Mouse (Mus musculus): ENCODE measurements around the gene Rxfp2. TPM values are rescaled to one million over a fixed set of nuclear protein-coding genes. Genes with fewer than 3 reads are reported as not detected.

Gene Rxfp2
- polyA plus RNA-seq, 1 experiment from 2014 or later = 0.34 TPM

DNA sequence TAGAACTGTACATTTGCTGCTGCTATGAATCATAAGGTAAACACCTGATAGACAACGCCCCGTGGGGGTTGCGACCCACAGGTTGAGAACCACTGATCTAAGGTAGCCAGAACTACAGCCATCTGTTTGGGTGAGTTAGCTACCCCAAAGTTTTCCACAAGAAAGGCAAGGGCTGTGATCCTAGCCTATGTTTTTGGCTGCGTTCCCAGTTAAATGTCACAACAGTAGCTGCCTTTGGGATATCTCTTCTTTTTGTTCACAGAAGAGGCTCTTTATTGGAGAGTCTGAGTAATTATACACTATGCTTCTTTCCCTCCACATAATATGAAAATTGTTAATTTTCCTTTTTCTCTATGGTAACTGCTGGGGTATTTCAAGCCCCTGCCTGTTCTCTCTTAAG lies 96.3 kb downstream of the Rxfp2 start:
- H3K4me2 ChIP-seq (ENCODE audit: low read length) = no peak overlapping the region
- WGBS = 80% methylated on average over 4 of the region's 4 CpGs
- H3K36me3 ChIP-seq (ENCODE audit: control insufficient read depth, insufficient read depth) = no peaks in the 10 kb centered on the region
- no peak for ATAC-seq
- H3K4me1 ChIP-seq (replicated peaks; ENCODE audit: control insufficient read depth, insufficient read depth, low read length) = peaks cover 22% of the 10 kb centered on the region
- H3K9ac ChIP-seq (replicated peaks; ENCODE audit: low read depth, low read length) = no peak overlapping the region
- no peak overlapping the region for H3K4me3 ChIP-seq (replicated peaks; ENCODE audit: low read length)
- H3K27me3 ChIP-seq (replicated peaks; ENCODE audit: control insufficient read depth, insufficient read depth, low read length) = no peaks in the 10 kb centered on the region
- H3K9me3 ChIP-seq (ENCODE audit: control insufficient read depth, low read length) = peaks cover 3% of the 10 kb centered on the region; the same call in 1 of the 2 replicates
- H3K27ac ChIP-seq (ENCODE audit: low read length) = peak overlapping the region; percentile 64; the same call in 1 of the 2 replicates

DNA sequence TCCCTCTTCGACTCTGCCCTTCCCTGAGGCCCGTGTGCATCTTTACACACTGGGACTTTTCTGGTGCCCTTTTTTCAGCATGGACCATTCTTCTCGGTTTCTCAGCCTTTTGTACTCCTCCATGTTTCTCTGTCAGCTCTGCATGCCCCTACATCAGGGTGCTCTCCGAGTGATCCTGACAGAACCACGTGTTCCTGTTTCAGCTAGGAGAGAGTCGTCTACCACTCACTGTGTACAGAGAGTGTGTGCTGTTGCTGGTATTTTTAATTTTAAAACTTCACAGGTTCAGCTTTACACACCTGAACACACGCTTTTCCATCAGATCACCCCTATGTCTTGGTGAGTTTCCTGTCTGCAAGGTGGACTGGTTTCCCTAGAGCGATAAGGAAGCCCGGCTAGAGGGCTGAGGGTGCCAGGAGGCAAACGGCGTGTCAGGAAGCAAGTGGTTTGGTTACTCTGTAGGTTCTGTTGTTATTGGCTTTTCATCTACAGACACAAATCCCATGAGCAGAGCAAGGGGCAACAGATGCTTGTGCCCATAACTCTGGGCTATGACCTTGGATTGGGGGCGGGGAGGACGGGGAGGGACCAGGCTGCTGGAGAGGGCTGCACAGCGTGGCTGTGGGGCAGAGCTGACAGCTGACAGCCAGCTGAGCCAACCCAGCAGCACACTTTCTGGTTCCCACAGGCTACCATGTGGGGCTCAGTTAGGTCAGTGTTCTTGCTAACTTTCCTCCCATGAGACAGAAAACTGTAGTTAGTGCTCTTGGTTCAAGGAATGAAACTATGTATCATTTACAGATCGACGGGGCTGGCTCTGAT lies 97.0 kb downstream of the Rxfp2 start:
- Histone ChIP-seq H3K9ac (replicated peaks; ENCODE audit: low read depth, low read length) (no peak overlapping the region), H3K4me2 (ENCODE audit: low read length) (peak overlapping the region; percentile 19; the same call in 1 of the 2 replicates), H3K4me3 (replicated peaks; ENCODE audit: low read length) (no peak overlapping the region), H3K9me3 (ENCODE audit: control insufficient read depth, low read length) (peaks cover 3% of the 10 kb centered on the region; the same call in 1 of the 2 replicates), H3K36me3 (ENCODE audit: control insufficient read depth, insufficient read depth) (no peaks in the 10 kb centered on the region), H3K4me1 (replicated peaks; ENCODE audit: control insufficient read depth, insufficient read depth, low read length) (peaks cover 22% of the 10 kb centered on the region), H3K27ac (ENCODE audit: low read length) (peak overlapping the region; percentile 64), H3K27me3 (replicated peaks; ENCODE audit: control insufficient read depth, insufficient read depth, low read length) (no peaks in the 10 kb centered on the region)
- WGBS = 60% methylated on average over 16 of the region's 16 CpGs
- ATAC-seq = no peak

DNA sequence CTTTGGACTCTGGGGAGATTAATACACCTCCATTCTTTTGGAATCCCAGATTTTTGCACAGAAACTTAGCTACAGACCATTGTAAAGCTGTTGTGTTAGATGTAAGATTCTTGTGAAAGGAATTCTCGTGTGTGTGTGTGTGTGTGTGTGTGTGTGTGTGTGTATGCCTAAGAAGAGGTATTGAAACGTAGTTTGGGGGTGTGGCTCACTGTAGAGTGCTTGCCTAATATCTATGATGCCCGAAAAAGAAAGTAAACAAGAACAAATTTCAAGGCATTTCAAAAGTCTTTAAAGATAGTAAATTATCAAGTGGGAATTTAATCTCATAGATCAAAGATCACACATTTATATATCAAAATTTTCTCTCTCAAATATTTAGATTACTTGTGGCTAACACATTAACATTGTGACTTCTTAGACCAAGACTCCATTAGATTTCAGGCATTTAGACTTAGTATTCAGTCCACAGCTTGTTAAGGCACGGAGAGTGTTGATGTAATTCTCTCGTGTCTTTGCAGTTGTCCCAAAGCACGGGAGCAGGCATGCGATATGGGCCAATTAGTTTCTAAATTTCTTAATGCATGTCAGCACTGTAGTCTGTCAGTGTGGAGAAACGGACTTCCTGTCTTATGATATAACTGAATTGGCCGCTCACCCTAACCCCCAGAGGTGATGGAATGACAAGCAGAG lies 97.9 kb downstream of the Rxfp2 start:
- no peak for ATAC-seq
- H3K4me3 ChIP-seq (replicated peaks; ENCODE audit: low read length) = no peak overlapping the region
- H3K9ac ChIP-seq (replicated peaks; ENCODE audit: low read depth, low read length) = no peak overlapping the region
- peaks cover 22% of the 10 kb centered on the region for H3K4me1 ChIP-seq (replicated peaks; ENCODE audit: control insufficient read depth, insufficient read depth, low read length)
- H3K27ac ChIP-seq (ENCODE audit: low read length) = no peak overlapping the region
- no peak overlapping the region for H3K4me2 ChIP-seq (ENCODE audit: low read length)
- no peaks in the 10 kb centered on the region for H3K27me3 ChIP-seq (replicated peaks; ENCODE audit: control insufficient read depth, insufficient read depth, low read length)
- no peaks in the 10 kb centered on the region for H3K36me3 ChIP-seq (ENCODE audit: control insufficient read depth, insufficient read depth)
- peaks cover 3% of the 10 kb centered on the region; the same call in 1 of the 2 replicates for H3K9me3 ChIP-seq (ENCODE audit: control insufficient read depth, low read length)
- WGBS = 61% methylated on average over 9 of the region's 9 CpGs

DNA sequence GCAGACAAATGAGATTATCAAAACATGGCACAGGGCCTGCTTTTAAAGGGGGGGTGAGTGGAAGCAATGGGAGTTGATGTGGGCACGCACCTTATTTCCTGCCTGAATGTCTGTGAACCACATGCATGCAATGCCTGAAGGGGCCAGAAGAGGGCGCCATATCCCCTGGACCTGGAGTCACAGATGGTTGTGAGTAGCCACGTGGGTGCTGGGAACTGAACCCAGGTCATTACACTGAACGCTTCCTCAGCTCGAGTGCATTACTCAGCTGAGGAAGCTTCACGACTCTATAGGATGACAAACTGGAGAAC lies 98.4 kb downstream of the Rxfp2 start:
- no peaks in the 10 kb centered on the region for H3K36me3 ChIP-seq (ENCODE audit: control insufficient read depth, insufficient read depth)
- H3K4me3 ChIP-seq (replicated peaks; ENCODE audit: low read length) = no peak overlapping the region
- no peak overlapping the region for H3K4me2 ChIP-seq (ENCODE audit: low read length)
- no peak overlapping the region for H3K9ac ChIP-seq (replicated peaks; ENCODE audit: low read depth, low read length)
- H3K27me3 ChIP-seq (replicated peaks; ENCODE audit: control insufficient read depth, insufficient read depth, low read length) = no peaks in the 10 kb centered on the region
- peaks cover 3% of the 10 kb centered on the region; the same call in 1 of the 2 replicates for H3K9me3 ChIP-seq (ENCODE audit: control insufficient read depth, low read length)
- no peak overlapping the region for H3K27ac ChIP-seq (ENCODE audit: low read length)
- no peak for ATAC-seq
- H3K4me1 ChIP-seq (replicated peaks; ENCODE audit: control insufficient read depth, insufficient read depth, low read length) = peaks cover 22% of the 10 kb centered on the region
- WGBS = 81% methylated on average over 6 of the region's 6 CpGs

DNA sequence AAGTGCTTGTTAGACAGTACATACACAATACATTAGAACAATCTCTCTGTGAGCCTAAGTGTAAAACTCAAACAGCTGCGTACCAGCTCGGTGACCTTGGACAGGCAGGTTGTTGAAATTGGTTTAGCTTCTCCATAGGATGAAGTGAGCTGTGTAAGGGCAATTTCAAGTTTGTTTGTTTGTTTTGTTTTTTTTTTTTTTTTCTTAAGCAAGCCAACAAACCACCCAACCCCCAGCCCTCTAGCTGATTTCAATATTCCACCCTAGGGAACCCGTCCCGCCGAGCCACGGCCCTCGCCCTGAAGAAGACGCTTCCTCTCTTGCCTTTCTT lies 99.6 kb downstream of the Rxfp2 start:
- Histone ChIP-seq H3K4me2 (ENCODE audit: low read length) (peak overlapping the region; percentile 75), H3K4me3 (replicated peaks; ENCODE audit: low read length) (peak overlapping the region; percentile 71), H3K9ac (replicated peaks; ENCODE audit: low read depth, low read length) (no peak overlapping the region), H3K9me3 (ENCODE audit: control insufficient read depth, low read length) (peaks cover 3% of the 10 kb centered on the region; the same call in 1 of the 2 replicates), H3K4me1 (replicated peaks; ENCODE audit: control insufficient read depth, insufficient read depth, low read length) (peaks cover 22% of the 10 kb centered on the region), H3K27me3 (replicated peaks; ENCODE audit: control insufficient read depth, insufficient read depth, low read length) (no peaks in the 10 kb centered on the region), H3K27ac (ENCODE audit: low read length) (no peak overlapping the region), H3K36me3 (ENCODE audit: control insufficient read depth, insufficient read depth) (no peaks in the 10 kb centered on the region)
- ATAC-seq = no peak
- WGBS = 20% methylated on average over 8 of the region's 8 CpGs

DNA sequence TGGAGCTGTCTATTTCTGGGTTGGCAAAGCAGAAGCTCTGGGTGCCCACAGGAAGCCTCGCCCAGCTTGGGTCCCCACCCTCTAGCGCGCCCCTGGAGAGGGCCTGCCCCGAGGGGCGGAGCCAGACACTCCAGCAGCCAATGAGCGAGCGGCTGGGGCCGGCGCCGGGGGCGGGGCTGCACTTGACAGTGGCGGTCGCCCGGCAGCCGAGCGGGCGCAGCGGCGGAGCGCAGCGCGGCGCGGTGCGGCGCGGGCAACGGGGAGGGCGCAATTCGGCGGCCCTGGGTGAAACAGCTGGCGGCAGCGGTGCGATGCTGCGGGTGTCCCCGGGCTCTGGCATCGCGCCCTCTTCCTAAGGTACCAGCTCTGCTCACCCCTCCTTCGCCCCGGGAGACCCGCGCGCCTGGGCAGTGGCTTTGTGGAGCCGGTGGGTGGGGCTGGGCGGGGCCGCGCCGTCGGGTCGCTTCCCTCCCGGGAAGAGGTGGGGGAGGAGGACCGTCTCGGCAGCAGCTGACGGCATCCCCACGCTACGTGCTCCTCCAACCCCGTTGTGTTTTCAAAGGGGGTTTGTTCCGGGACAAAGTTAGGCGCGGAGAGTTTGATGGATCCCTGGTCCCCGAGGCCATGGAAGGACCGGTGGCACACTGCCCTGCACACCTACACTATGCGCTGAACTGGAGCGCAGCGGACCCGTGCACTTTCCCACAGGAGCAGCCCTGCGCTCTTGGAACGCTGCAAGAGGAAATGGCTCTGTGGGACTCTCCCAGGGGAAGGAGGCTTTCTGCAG lies 100.2 kb downstream of the Rxfp2 start, which contains the start of gene Fry:
Gene Fry, plus strand, starts transcription at position 191 of the 787 bp plus-strand sequence.
- H3K4me2 ChIP-seq (ENCODE audit: low read length) = peak within 1 kb of the TSS; percentile 75
- H3K27me3 ChIP-seq (replicated peaks; ENCODE audit: control insufficient read depth, insufficient read depth, low read length) = no peaks in the 10 kb centered on the region
- under 1% methylated on average over 59 of the region's 68 CpGs for WGBS
- peak within 1 kb of the TSS; percentile 65 for H3K9ac ChIP-seq (replicated peaks; ENCODE audit: low read depth, low read length)
- peak within 1 kb of the TSS; percentile 71 for H3K4me3 ChIP-seq (replicated peaks; ENCODE audit: low read length)
- H3K36me3 ChIP-seq (ENCODE audit: control insufficient read depth, insufficient read depth) = no peaks in the 10 kb centered on the region
- H3K4me1 ChIP-seq (replicated peaks; ENCODE audit: control insufficient read depth, insufficient read depth, low read length) = peaks cover 22% of the 10 kb centered on the region
- H3K27ac ChIP-seq (ENCODE audit: low read length) = 0 out of 2 replicates have a peak within 1 kb of the TSS, but pooled peaks have one; percentile 51
- peak; percentile 99 for ATAC-seq
- peaks cover 3% of the 10 kb centered on the region; the same call in 1 of the 2 replicates for H3K9me3 ChIP-seq (ENCODE audit: control insufficient read depth, low read length)

DNA sequence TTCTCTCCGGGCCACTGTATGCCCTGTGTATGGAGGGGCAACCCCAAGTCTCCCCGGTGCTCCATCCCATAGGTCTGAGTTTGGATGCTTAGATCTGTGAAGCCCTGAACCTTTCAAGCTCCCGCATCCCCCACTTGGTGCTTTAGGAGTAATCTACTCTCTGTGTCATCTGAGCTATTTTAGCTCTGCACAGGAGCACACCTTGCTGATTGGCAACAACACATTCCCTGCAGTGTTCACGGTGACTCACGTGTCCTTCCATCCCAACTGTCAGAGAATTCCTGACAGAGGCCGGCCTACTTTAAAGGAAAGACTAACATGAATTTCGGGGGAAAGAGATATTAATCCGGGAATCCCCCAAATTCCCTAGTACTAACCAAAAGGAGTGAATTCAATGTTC lies 102.2 kb downstream of the Rxfp2 start:
- Histone ChIP-seq H3K27me3 (replicated peaks; ENCODE audit: control insufficient read depth, insufficient read depth, low read length) (no peaks in the 10 kb centered on the region), H3K9ac (replicated peaks; ENCODE audit: low read depth, low read length) (no peak overlapping the region), H3K4me3 (replicated peaks; ENCODE audit: low read length) (no peak overlapping the region), H3K4me2 (ENCODE audit: low read length) (no peak overlapping the region), H3K4me1 (replicated peaks; ENCODE audit: control insufficient read depth, insufficient read depth, low read length) (peaks cover 10% of the 10 kb centered on the region), H3K9me3 (ENCODE audit: control insufficient read depth, low read length) (peaks cover 3% of the 10 kb centered on the region; the same call in 1 of the 2 replicates), H3K36me3 (ENCODE audit: control insufficient read depth, insufficient read depth) (no peaks in the 10 kb centered on the region), H3K27ac (ENCODE audit: low read length) (no peak overlapping the region)
- no peak for ATAC-seq
- WGBS = 91% methylated on average over 8 of the region's 8 CpGs

DNA sequence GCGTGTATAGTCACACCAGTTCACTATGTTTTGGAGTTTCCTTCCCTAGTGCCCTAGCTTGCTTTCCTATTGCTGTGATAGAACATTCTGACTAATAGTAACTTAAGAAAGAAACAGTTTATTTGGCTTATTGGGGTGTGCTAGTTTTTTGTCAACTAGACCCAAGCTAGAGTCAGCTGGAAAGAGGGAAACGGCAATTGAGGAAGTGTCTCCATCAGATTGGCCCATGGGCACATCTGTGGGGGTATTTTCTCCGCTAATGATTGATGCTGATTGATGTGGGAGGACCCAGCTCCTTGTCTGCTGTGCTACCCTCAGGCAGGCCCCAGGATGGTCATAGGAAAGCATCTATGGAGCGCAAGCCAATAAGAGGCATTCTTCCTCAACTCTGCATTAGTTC lies 103.6 kb downstream of the Rxfp2 start:
- Histone ChIP-seq H3K27me3 (replicated peaks; ENCODE audit: control insufficient read depth, insufficient read depth, low read length) (no peaks in the 10 kb centered on the region), H3K4me2 (ENCODE audit: low read length) (no peak overlapping the region), H3K9ac (replicated peaks; ENCODE audit: low read depth, low read length) (no peak overlapping the region), H3K9me3 (ENCODE audit: control insufficient read depth, low read length) (peaks cover under 1% of the 10 kb centered on the region; the same call in 1 of the 2 replicates), H3K27ac (ENCODE audit: low read length) (no peak overlapping the region), H3K36me3 (ENCODE audit: control insufficient read depth, insufficient read depth) (no peaks in the 10 kb centered on the region), H3K4me1 (replicated peaks; ENCODE audit: control insufficient read depth, insufficient read depth, low read length) (peaks cover 9% of the 10 kb centered on the region; the same call in 1 of the 2 replicates), H3K4me3 (replicated peaks; ENCODE audit: low read length) (no peak overlapping the region)
- WGBS = 88% methylated on average over 4 of the region's 4 CpGs
- ATAC-seq = no peak

DNA sequence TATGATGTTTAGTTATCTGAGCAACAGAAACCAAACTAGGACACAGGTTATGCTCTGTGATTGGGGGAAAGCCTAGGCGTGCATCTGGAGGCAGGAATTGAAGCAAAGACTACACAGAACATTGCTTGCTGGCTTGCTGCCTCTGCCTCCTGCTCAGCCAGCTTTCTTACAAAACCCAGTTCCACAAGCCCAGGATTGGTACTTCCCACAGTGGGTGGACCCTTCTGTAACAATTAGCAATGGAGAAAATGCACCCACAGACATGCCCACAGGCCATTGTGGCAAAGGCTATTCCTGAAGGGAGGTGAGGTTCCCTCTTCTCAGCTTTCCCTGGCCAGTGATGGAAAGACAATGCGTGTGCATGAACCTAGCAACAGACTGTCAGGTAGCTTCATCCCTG lies 104.1 kb downstream of the Rxfp2 start:
- H3K36me3 ChIP-seq (ENCODE audit: control insufficient read depth, insufficient read depth) = no peaks in the 10 kb centered on the region
- peaks cover 9% of the 10 kb centered on the region; the same call in 1 of the 2 replicates for H3K4me1 ChIP-seq (replicated peaks; ENCODE audit: control insufficient read depth, insufficient read depth, low read length)
- no peak overlapping the region for H3K4me3 ChIP-seq (replicated peaks; ENCODE audit: low read length)
- H3K9ac ChIP-seq (replicated peaks; ENCODE audit: low read depth, low read length) = no peak overlapping the region
- 79% methylated on average over 2 of the region's 2 CpGs for WGBS
- H3K27ac ChIP-seq (ENCODE audit: low read length) = no peak overlapping the region
- H3K9me3 ChIP-seq (ENCODE audit: control insufficient read depth, low read length) = no peaks in the 10 kb centered on the region
- H3K4me2 ChIP-seq (ENCODE audit: low read length) = no peak overlapping the region
- ATAC-seq = no peak
- no peaks in the 10 kb centered on the region for H3K27me3 ChIP-seq (replicated peaks; ENCODE audit: control insufficient read depth, insufficient read depth, low read length)

Measured in forebrain, embryonic 16.5 days (tissue).